Mouse (Mus musculus) lung, embryonic 14.5 days (tissue): ENCODE measurements around the gene Myh15. TPM values are rescaled to one million over a fixed set of nuclear protein-coding genes. Genes with fewer than 3 reads are reported as not detected.

Experiments
- ATAC-seq: fragments of 200-750 bp; cut with Nextera tagmentation; 2 replicates; pipeline ENCODE4 v1.8.0; 2017; ENCODE audit warnings: mild to moderate bottlenecking, moderate TSS enrichment, moderate library complexity; ENCODE audit not compliant: insufficient read depth
- DNase-seq: peaks from one replicate; pipeline ENCODE4 v3.0.0-alpha.2; 2015
- H3K27ac ChIP-seq: fragments of 300-500 bp; sonication (generic); 2 replicates; pipeline ENCODE4 v1.5.1; 2014; ENCODE audit warnings: low read depth, mild to moderate bottlenecking, moderate library complexity
- H3K27me3 ChIP-seq: fragments of 300-500 bp; sonication (generic); 2 replicates; pipeline ENCODE4 v1.6.1; 2014; ENCODE audit warnings: low read length, control low read depth; ENCODE audit not compliant: insufficient read depth
- H3K36me3 ChIP-seq: fragments of 300-500 bp; sonication (generic); 2 replicates; pipeline ENCODE4 v1.6.1; 2014; ENCODE audit warnings: control low read depth; ENCODE audit not compliant: insufficient read depth
- H3K4me1 ChIP-seq: fragments of 300-500 bp; sonication (generic); 2 replicates; pipeline ENCODE4 v1.6.1; 2014; ENCODE audit warnings: antibody characterized with exemption, control low read depth; ENCODE audit not compliant: insufficient read depth
- H3K4me2 ChIP-seq: fragments of 300-500 bp; sonication (generic); 2 replicates; pipeline ENCODE4 v1.6.1; 2014; ENCODE audit warnings: mild to moderate bottlenecking
- H3K4me3 ChIP-seq: fragments of 300-500 bp; sonication (generic); 2 replicates; pipeline ENCODE4 v1.5.1; 2014; ENCODE audit warnings: low read depth, low read length
- H3K9ac ChIP-seq: fragments of 300-500 bp; sonication (generic); 2 replicates; pipeline ENCODE4 v1.6.1; 2014
- H3K9me3 ChIP-seq: fragments of 300-500 bp; sonication (generic); 2 replicates; pipeline ENCODE4 v1.6.1; 2016; ENCODE audit warnings: low read depth, low read length, control low read depth
- CTCF ChIP-seq: IDR thresholded peaks from 2 replicates; pipeline ENCODE4 v1.5.1; 2016; ENCODE audit warnings: antibody characterized with exemption, low read depth
- WGBS: fragments of 180-500 bp; shearing (Covaris S2); extraction: QIAGEN DNeasy Blood & Tissue Kit; methylation state at CpG from one replicate; pipeline ENCODE4 v1.1.7; 2014; 5-methylcytosine and 5-hydroxymethylcytosine counted together
- polyA plus RNA-seq: library from polyadenylated mRNA; unstranded; fragments of >200 nt; fragmentation: Nextera tagmentation; extraction: Ambion mirVana; gene quantifications from 2 replicates; pipeline ENCODE4 v1.2.1, GENCODE M21; 2014

Gene Myh15
- polyA plus RNA-seq, 1 experiment from 2014 or later = not detected

- H3K9ac ChIP-seq = no peak overlapping the region
- no peaks in the 10 kb centered on the region for H3K4me1 ChIP-seq
- DNase-seq = no peak
- no peaks in the 10 kb centered on the region for H3K9me3 ChIP-seq
- no peak for TF ChIP-seq CTCF
- 67% methylated on average over 3 of the region's 3 CpGs for WGBS
- no peak overlapping the region for H3K4me3 ChIP-seq
- H3K27ac ChIP-seq = no peak overlapping the region
- no peak for ATAC-seq
- H3K4me2 ChIP-seq = no peak overlapping the region
- no peaks in the 10 kb centered on the region for H3K36me3 ChIP-seq
- H3K27me3 ChIP-seq = no peaks in the 10 kb centered on the region
Observed at GRCm38 (mm10) chr16:49071316-49071715, 14.0 kb downstream of the Myh15 start.

DNA sequence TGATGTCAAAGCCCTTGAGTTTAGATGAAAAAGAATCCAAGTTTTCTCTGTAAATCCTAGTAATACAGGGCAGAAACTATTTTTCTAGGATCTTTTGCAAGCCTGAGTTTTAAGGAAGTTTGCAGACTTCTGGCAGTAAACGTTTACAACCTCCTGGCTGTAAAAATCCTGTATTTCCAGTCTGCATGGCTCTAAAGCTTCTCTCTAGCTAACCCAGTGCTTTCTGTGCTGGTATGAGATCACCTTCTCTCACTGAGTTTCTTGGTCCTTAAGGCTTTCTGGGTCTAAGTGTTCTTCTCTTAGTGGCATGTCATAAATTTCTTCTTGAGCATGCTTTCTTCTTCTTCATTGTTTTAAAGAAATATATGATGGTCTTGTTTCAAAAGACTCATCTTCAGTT is 70.7 kb downstream of the Myh15 start:
- H3K36me3 ChIP-seq = no peaks in the 10 kb centered on the region
- no peak overlapping the region for H3K4me2 ChIP-seq
- H3K27me3 ChIP-seq = no peaks in the 10 kb centered on the region
- no peak overlapping the region for H3K27ac ChIP-seq
- ATAC-seq = no peak
- H3K4me3 ChIP-seq = no peak overlapping the region
- no peaks in the 10 kb centered on the region for H3K4me1 ChIP-seq
- no peak for TF ChIP-seq CTCF
- no peak for DNase-seq
- 44% methylated on average over 1 of the region's 1 CpGs for WGBS
- H3K9me3 ChIP-seq = no peaks in the 10 kb centered on the region
- no peak overlapping the region for H3K9ac ChIP-seq

- no peak for TF ChIP-seq CTCF
- Histone ChIP-seq H3K4me1 (no peaks in the 10 kb centered on the region), H3K9ac (no peak overlapping the region), H3K9me3 (no peaks in the 10 kb centered on the region), H3K4me3 (no peak overlapping the region), H3K27ac (no peak overlapping the region), H3K4me2 (no peak overlapping the region), H3K36me3 (no peaks in the 10 kb centered on the region), H3K27me3 (no peaks in the 10 kb centered on the region)
- 57% methylated on average over 2 of the region's 2 CpGs for WGBS
- ATAC-seq = no peak
- no peak for DNase-seq
Observed at GRCm38 (mm10) chr16:49156193-49156592, 98.9 kb downstream of the Myh15 start.

DNA sequence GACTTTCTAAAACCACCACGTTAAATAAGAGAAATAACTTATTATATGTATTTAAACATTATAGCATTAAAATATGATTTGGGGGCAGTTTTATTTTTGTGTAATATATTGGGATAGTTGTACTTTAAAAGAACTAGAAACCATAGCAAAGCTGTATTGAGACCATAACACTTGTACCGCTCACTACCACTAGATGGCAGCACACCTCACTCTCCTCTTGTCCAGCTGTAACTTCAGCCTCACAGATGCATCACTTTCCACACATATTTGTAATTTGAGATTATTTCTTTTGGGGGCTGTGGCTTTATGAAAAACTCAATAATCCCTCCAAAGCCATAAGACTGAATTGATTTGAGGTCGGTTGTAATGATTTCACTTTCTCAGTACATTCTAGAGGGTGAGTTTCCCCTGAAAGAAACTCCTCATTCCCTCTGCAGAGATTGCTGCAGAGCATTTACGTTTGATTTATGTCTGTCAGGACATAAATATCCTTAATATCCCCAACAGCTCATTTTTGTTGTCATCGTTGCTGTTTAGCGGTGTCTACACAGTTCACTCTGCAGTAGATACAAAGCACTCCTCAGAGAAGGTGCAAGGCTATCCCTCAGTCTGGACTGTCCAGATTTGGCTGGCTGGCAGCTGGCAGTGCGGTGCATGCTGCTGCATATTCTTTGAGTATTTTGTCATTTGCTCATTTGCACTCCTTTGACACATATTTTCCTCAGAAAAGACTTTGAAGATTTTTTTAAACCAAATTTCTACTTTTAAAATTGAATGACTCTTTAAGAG is 107.3 kb downstream of the Myh15 start:
- Histone ChIP-seq H3K27me3 (no peaks in the 10 kb centered on the region), H3K27ac (no peak overlapping the region), H3K4me3 (no peak overlapping the region), H3K9ac (no peak overlapping the region), H3K36me3 (no peaks in the 10 kb centered on the region), H3K9me3 (no peaks in the 10 kb centered on the region), H3K4me1 (0 out of 2 replicates have a peak, but pooled peaks cover 2% of the 10 kb centered on the region), H3K4me2 (no peak overlapping the region)
- peak; percentile 88 for DNase-seq
- 20% methylated on average over 7 of the region's 7 CpGs for WGBS
- TF ChIP-seq CTCF = peak; percentile 89
- ATAC-seq = peak; percentile 87

GRCm38 (mm10) chr16:49165728-49166127 is 108.4 kb downstream of the Myh15 start:
- WGBS = 77% methylated on average over 11 of the region's 11 CpGs
- DNase-seq = no peak
- H3K27ac ChIP-seq = no peak overlapping the region
- 0 out of 2 replicates have a peak, but pooled peaks cover 2% of the 10 kb centered on the region for H3K4me1 ChIP-seq
- no peak overlapping the region for H3K9ac ChIP-seq
- TF ChIP-seq CTCF = no peak
- no peaks in the 10 kb centered on the region for H3K27me3 ChIP-seq
- H3K36me3 ChIP-seq = no peaks in the 10 kb centered on the region
- no peaks in the 10 kb centered on the region for H3K9me3 ChIP-seq
- ATAC-seq = no peak
- no peak overlapping the region for H3K4me2 ChIP-seq
- no peak overlapping the region for H3K4me3 ChIP-seq

DNA sequence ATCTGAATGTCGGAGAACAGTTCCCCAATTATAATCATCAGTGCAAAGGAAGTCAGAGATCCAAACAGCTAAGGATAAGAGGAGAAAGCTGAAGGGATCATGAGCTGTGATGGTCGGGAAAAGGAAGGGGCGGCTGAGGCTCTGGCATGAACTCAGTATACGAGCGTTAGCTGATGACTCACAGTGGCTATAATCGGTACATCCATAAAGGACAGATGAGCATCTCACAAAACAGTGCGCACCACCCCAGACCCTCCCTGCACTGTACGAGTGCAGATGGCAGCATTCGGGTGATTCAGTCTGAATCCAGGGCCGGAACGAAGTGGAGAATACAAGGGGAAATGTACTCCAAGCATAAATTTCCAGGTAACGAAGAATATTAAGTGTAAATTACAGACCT is 110.0 kb downstream of the Myh15 start:
- H3K27ac ChIP-seq = no peak overlapping the region
- no peak for DNase-seq

GRCm38 (mm10) chr16:49175077-49175476 is 117.8 kb downstream of the Myh15 start:
- Histone ChIP-seq H3K9ac (no peak overlapping the region), H3K4me3 (no peak overlapping the region), H3K36me3 (no peaks in the 10 kb centered on the region), H3K9me3 (no peaks in the 10 kb centered on the region), H3K27ac (no peak overlapping the region), H3K4me2 (no peak overlapping the region), H3K4me1 (no peaks in the 10 kb centered on the region), H3K27me3 (no peaks in the 10 kb centered on the region)
- no peak for ATAC-seq
- WGBS = 77% methylated on average over 1 of the region's 1 CpGs
- no peak for TF ChIP-seq CTCF
- no peak for DNase-seq

More for the DNA sequence above, 110.0 kb downstream of the Myh15 start:
- Histone ChIP-seq H3K9me3 (no peaks in the 10 kb centered on the region), H3K27me3 (no peaks in the 10 kb centered on the region), H3K4me3 (no peak overlapping the region), H3K9ac (no peak overlapping the region), H3K4me1 (0 out of 2 replicates have a peak, but pooled peaks cover 2% of the 10 kb centered on the region), H3K4me2 (no peak overlapping the region), H3K36me3 (no peaks in the 10 kb centered on the region)
- WGBS = 81% methylated on average over 12 of the region's 12 CpGs
- no peak for TF ChIP-seq CTCF
- ATAC-seq = no peak
